Mouse (Mus musculus) liver, embryonic 16.5 days (tissue): ENCODE measurements around the gene Gm4070. TPM values are rescaled to one million over a fixed set of nuclear protein-coding genes. Genes with fewer than 3 reads are reported as not detected.
"Not testable (repeated sequence)": the region's sequence is repeated elsewhere in the genome, so short reads cannot be mapped to it uniquely, and the experiment has no call there.

Experiments
- ATAC-seq: fragments of 200-750 bp; cut with Nextera tagmentation; 2 replicates; pipeline ENCODE4 v1.8.0; 2017; ENCODE audit warnings: low read depth, mild to moderate bottlenecking, moderate number of reproducible peaks, moderate library complexity
- H3K27ac ChIP-seq: fragments of 300-500 bp; sonication (generic); 2 replicates; pipeline ENCODE4 v1.5.1; 2014; ENCODE audit warnings: mild to moderate bottlenecking, low read length
- H3K27me3 ChIP-seq: fragments of 300-500 bp; sonication (generic); 2 replicates; pipeline ENCODE4 v1.6.1; 2014; ENCODE audit warnings: low read depth, low read length, mixed read lengths; ENCODE audit not compliant: control insufficient read depth, insufficient read depth
- H3K36me3 ChIP-seq: fragments of 300-500 bp; sonication (generic); 2 replicates; pipeline ENCODE4 v1.6.1; 2014; ENCODE audit warnings: mild to moderate bottlenecking; ENCODE audit not compliant: control insufficient read depth, insufficient read depth
- H3K4me1 ChIP-seq: fragments of 300-500 bp; sonication (generic); 2 replicates; pipeline ENCODE4 v1.6.1; 2014; ENCODE audit warnings: low read depth, low read length, mixed read lengths; ENCODE audit not compliant: control insufficient read depth
- H3K4me2 ChIP-seq: fragments of 300-500 bp; sonication (generic); 2 replicates; pipeline ENCODE4 v1.6.1; 2014; ENCODE audit warnings: low read depth, low read length, mixed read lengths
- H3K4me3 ChIP-seq: fragments of 300-500 bp; sonication (generic); 2 replicates; pipeline ENCODE4 v1.5.1; 2014; ENCODE audit warnings: low read depth, mild to moderate bottlenecking, low read length
- H3K9ac ChIP-seq: fragments of 300-500 bp; sonication (generic); 2 replicates; pipeline ENCODE4 v1.6.1; 2014; ENCODE audit warnings: low read depth, low read length
- H3K9me3 ChIP-seq: fragments of 300-500 bp; sonication (generic); replicated peaks from 2 replicates; pipeline ENCODE4 v1.6.1; 2016; ENCODE audit warnings: low read length; ENCODE audit not compliant: control insufficient read depth
- WGBS: fragments of 180-500 bp; shearing (Covaris S2); extraction: QIAGEN DNeasy Blood & Tissue Kit; methylation state at CpG from one replicate; pipeline ENCODE4 v1.1.7; 2014; ENCODE audit not compliant: insufficient replicate concordance; 5-methylcytosine and 5-hydroxymethylcytosine counted together
- polyA plus RNA-seq: library from polyadenylated mRNA; unstranded; fragments of >200 nt; fragmentation: Nextera tagmentation; extraction: Ambion mirVana; gene quantifications from 2 replicates; pipeline ENCODE4 v1.2.1, GENCODE M21; 2015

The Gm4070 gene
- polyA plus RNA-seq: 0.98 and 1.3 TPM in 2 replicates

DNA sequence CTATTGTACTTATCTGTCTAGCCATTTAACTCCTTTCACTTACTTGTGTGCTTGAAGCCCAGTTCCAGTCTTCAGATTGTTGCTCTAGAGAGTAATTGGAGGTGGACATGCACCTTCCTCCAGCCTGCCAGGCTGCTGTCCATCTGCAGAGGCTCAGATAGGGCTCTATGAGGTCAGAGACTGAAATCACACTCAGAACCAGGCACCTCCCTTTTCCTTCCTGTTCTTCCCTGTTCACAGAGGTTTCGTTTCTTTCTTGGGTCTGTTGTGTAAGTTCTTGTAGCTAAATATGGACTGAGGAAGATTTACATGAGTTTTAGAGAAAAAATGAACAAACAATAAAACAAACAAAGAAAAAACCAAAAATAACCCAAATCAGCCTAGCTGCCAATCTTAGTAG, at the start of gene Gm4070:
Gene Gm4070 (minus strand): TSS at position 156 of the 400 bp plus-strand sequence.
- not testable (repeated sequence) for H3K4me3 ChIP-seq, H3K27me3 ChIP-seq, H3K4me2 ChIP-seq, H3K9me3 ChIP-seq, H3K36me3 ChIP-seq, H3K9ac ChIP-seq, H3K4me1 ChIP-seq, H3K27ac ChIP-seq
- 0% methylated on average over 1 of the region's 1 CpGs for WGBS
- peak; percentile 76 for ATAC-seq

DNA sequence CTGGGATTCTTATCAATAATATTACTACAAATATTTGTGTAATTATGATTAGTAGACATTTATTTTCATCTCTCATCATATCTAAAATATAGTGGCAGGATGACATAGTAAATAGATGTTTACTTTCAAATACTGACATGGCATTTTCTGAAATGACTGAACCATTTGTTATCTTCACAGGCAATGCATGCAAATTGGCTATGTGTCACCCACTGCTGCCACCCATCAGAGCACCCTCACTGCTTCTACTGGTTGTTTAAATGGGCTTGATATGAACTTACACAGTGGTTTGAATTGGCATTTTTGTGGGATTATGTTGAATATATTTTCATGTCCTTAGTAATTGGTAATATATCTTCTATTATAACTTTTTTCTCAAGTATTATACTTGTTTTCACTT, 773 bp upstream of the Gm4070 start:
- H3K27ac ChIP-seq, H3K27me3 ChIP-seq, ATAC-seq, H3K4me1 ChIP-seq, H3K9ac ChIP-seq, H3K4me3 ChIP-seq, H3K4me2 ChIP-seq, H3K36me3 ChIP-seq, H3K9me3 ChIP-seq: not testable (repeated sequence)

DNA sequence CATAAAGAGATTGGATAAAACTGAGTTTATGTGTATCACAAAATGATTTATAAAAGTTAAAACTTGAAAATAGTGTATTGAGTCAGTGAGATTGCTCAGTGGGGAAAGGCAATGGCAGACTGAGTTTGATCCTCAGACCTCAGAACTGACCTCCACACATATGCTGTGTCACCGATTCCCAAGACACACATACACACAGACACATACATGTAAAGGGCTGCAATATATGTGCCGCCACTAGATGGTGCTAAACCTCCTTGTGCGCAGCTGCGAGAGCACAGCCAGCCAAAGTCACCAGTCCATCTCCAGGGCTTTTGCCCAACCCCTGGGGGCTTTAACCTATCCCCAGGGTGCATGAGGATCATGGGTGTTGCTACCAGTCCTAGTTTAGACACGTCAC, 1.4 kb downstream of the Gm4070 start:
- not testable (repeated sequence) for H3K4me3 ChIP-seq, H3K36me3 ChIP-seq, H3K4me2 ChIP-seq, H3K9ac ChIP-seq, H3K4me1 ChIP-seq, H3K27me3 ChIP-seq, H3K27ac ChIP-seq, H3K9me3 ChIP-seq
- WGBS: no CpG with 5 or more reads among the region's 5 CpGs
- peak; percentile 64; the same call in 1 of the 2 replicates for ATAC-seq

DNA sequence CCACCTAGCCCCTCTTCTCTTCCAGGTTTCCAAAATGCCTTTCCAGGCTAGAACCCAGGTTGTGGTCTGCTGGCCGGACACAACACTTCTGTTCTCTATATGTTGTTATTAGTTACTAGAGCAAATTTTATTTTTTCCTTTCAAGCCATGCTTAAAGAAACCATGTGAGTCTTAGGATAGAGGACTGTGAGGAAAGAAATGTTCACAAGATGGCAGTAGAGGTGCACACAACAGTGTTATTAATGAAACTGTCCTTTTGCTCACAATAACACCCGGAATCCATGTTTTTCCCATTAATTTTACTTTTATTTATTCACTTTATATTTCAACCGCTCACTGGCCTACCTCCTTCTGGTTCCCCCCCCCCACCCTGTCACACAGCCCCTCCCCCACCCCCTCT, 8.5 kb downstream of the Gm4070 start:
- not testable (repeated sequence) for H3K4me1 ChIP-seq, H3K9me3 ChIP-seq, H3K4me3 ChIP-seq, ATAC-seq, H3K4me2 ChIP-seq, H3K27me3 ChIP-seq, H3K27ac ChIP-seq, H3K36me3 ChIP-seq, H3K9ac ChIP-seq
- WGBS: 73% methylated on average over 1 of the region's 3 CpGs

GRCm38 (mm10) chr7:105932132-105932531, 21.6 kb downstream of the Gm4070 start:
- not testable (repeated sequence) for H3K27me3 ChIP-seq, H3K4me3 ChIP-seq, H3K9me3 ChIP-seq, H3K4me2 ChIP-seq, H3K4me1 ChIP-seq, H3K9ac ChIP-seq, H3K36me3 ChIP-seq, H3K27ac ChIP-seq, ATAC-seq
- no CpG with 5 or more reads among the region's 1 CpGs for WGBS

DNA sequence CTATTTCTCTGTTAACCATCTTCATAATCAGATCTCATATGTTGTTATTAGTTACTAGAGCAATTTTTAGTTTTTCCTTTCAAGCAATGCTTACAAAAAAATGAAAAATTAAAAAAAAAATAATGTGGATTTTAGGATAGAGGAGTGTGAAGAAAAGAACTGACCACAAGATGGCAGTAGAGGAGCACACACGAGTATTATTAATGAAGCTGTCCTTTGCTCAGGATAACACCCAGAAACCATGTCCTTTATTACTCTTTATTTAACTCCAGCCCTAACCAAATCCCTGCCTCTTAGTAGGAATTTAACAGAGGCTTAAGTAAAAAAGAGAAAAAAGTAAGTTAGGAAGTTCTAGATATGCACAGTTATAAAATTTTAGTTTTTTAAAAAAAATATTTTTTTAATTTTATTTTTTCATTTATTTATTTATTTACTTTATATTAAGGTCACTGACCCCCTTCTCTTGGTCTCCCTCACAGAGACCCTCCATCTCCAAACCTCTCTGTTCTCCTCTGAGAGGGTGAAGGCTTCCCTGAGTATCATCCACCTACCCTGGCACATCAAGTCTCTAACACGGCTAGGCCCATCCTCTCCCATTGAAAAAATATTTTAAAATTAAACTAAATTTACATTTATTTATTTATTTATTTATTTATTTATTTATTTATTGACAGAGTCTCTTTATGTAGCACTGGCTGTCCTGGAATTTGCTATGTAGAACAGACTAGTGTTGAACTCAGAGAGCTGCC, 70.0 kb downstream of the Gm4070 start:
- H3K36me3 ChIP-seq, H3K4me3 ChIP-seq, H3K9ac ChIP-seq, H3K4me1 ChIP-seq, H3K27ac ChIP-seq, H3K27me3 ChIP-seq, ATAC-seq, H3K4me2 ChIP-seq, H3K9me3 ChIP-seq: not testable (repeated sequence)
- WGBS: no CpG with 5 or more reads among the region's 2 CpGs

- not testable (repeated sequence) for ATAC-seq, H3K4me2 ChIP-seq, H3K27ac ChIP-seq, H3K27me3 ChIP-seq, H3K9me3 ChIP-seq, H3K4me3 ChIP-seq, H3K36me3 ChIP-seq, H3K4me1 ChIP-seq, H3K9ac ChIP-seq
- 64% methylated on average over 1 of the region's 2 CpGs for WGBS
Observed at GRCm38 (mm10) chr7:105879717-105880484, 73.9 kb downstream of the Gm4070 start.

- not testable (repeated sequence) for H3K4me2 ChIP-seq, H3K4me1 ChIP-seq, H3K4me3 ChIP-seq, H3K9ac ChIP-seq, H3K27me3 ChIP-seq, H3K36me3 ChIP-seq, ATAC-seq, H3K9me3 ChIP-seq, H3K27ac ChIP-seq
- no CpG with 5 or more reads among the region's 2 CpGs for WGBS
Observed at GRCm38 (mm10) chr7:105855718-105856560, 97.8 kb downstream of the Gm4070 start.
